Mouse (Mus musculus) heart, embryonic 14.5 days (tissue): ENCODE measurements around the gene Lgals3bp. TPM values are rescaled to one million over a fixed set of nuclear protein-coding genes. Genes with fewer than 3 reads are reported as not detected.
"Not testable (repeated sequence)": the region's sequence is repeated elsewhere in the genome, so short reads cannot be mapped to it uniquely, and the experiment has no call there.

Experiments used
- ATAC-seq: fragments of 200-750 bp; cut with Nextera tagmentation; 2 replicates; pipeline ENCODE4 v1.8.0; 2017; ENCODE audit warnings: low read depth, moderate TSS enrichment; ENCODE audit not compliant: insufficient number of reproducible peaks, insufficient read depth, low FRiP score
- H3K27ac ChIP-seq, 2 experiments: fragments of 200-500 bp in 1 of 2; fragments of 300-500 bp in 1 of 2; sonication (generic) in 1 of 2; replicated peaks in 1 of 2; 2 replicates each; pipeline ENCODE4 v1.5.1; 2012 to 2014; ENCODE audit warnings: low read depth in 2 of 2, low read length in 2 of 2, control low read depth in 1 of 2, mild to moderate bottlenecking in 1 of 2, mixed read lengths in 1 of 2; ENCODE audit not compliant: control insufficient read depth in 1 of 2, insufficient read depth in 1 of 2
- H3K27me3 ChIP-seq: fragments of 300-500 bp; sonication (generic); 2 replicates; pipeline ENCODE4 v1.6.1; 2014; ENCODE audit warnings: mild to moderate bottlenecking, low read length, control low read depth; ENCODE audit not compliant: control insufficient read depth, insufficient read depth
- H3K36me3 ChIP-seq: fragments of 300-500 bp; sonication (generic); 2 replicates; pipeline ENCODE4 v1.6.1; 2014; ENCODE audit warnings: mild to moderate bottlenecking, control low read depth, low read length, mixed read lengths; ENCODE audit not compliant: control insufficient read depth, insufficient read depth
- H3K4me1 ChIP-seq, 2 experiments: fragments of 200-500 bp in 1 of 2; fragments of 300-500 bp in 1 of 2; sonication (generic) in 1 of 2; 2 replicates each; pipeline ENCODE4 v1.6.1; 2012 to 2014; ENCODE audit warnings: low read length in 2 of 2, control low read depth in 1 of 2, mixed read lengths in 1 of 2; ENCODE audit not compliant: control insufficient read depth in 2 of 2, insufficient read depth in 2 of 2
- H3K4me2 ChIP-seq: fragments of 300-500 bp; sonication (generic); 2 replicates; pipeline ENCODE4 v1.6.1; 2014; ENCODE audit warnings: mild to moderate bottlenecking, low read length
- H3K4me3 ChIP-seq, 2 experiments: fragments of 200-500 bp in 1 of 2; fragments of 300-500 bp in 1 of 2; sonication (generic) in 1 of 2; 2 replicates each; pipeline ENCODE4 v1.5.1; 2012 to 2014; ENCODE audit warnings: low read length in 2 of 2, mild to moderate bottlenecking in 2 of 2, control low read depth in 1 of 2, low read depth in 1 of 2, moderate library complexity in 1 of 2; ENCODE audit not compliant: control insufficient read depth in 1 of 2, insufficient read depth in 1 of 2
- H3K9ac ChIP-seq: fragments of 300-500 bp; sonication (generic); 2 replicates; pipeline ENCODE4 v1.6.1; 2014; ENCODE audit warnings: mild to moderate bottlenecking, low read length
- H3K9me3 ChIP-seq: fragments of 300-500 bp; sonication (generic); 2 replicates; pipeline ENCODE4 v1.6.1; 2016; ENCODE audit warnings: low read length, control low read depth; ENCODE audit not compliant: control insufficient read depth
- WGBS: fragments of 180-500 bp; shearing (Covaris S2); extraction: QIAGEN DNeasy Blood & Tissue Kit; methylation state at CpG from one replicate; pipeline ENCODE4 v1.1.7; 2014; 5-methylcytosine and 5-hydroxymethylcytosine counted together
- polyA plus RNA-seq: library from polyadenylated mRNA; unstranded; fragments of >200 nt; fragmentation: Nextera tagmentation; extraction: Ambion mirVana; gene quantifications from 2 replicates; pipeline ENCODE4 v1.2.1, GENCODE M21; 2014

Gene Lgals3bp
- polyA plus RNA-seq, 1 experiment from 2014 or later: 7.2 TPM

DNA sequence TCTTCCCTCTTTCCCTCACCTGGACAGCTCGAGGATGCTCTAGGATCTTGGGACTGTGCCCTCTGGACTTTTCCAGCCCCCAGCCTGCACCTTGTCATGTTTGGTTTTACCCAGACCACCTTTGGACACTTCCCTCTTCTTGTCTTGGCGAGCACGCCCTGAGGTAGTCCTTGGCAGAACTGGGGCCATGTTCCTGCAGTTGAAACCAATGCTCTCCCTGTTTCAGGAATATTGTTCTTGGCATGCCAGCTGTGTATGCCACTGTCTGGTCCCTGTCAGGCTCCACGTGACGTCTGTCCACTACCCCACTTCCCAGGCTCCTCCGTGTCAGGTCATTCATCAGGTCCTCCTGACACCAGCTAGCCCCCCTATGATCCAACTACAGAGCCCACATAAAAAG is 23.2 kb downstream of the Lgals3bp start:
- Histone ChIP-seq H3K4me3 (no peak overlapping the region), H3K36me3 (no peaks in the 10 kb centered on the region), H3K4me1 (peaks cover 3 to 9% of the 10 kb centered on the region in 2 experiments; a peak in 2 of 4 replicates), H3K27ac (no peak overlapping the region), H3K9ac (no peak overlapping the region), H3K9me3 (no peaks in the 10 kb centered on the region), H3K4me2 (no peak overlapping the region), H3K27me3 (no peaks in the 10 kb centered on the region)
- WGBS: 77% methylated on average over 6 of the region's 6 CpGs
- ATAC-seq: no peak

DNA sequence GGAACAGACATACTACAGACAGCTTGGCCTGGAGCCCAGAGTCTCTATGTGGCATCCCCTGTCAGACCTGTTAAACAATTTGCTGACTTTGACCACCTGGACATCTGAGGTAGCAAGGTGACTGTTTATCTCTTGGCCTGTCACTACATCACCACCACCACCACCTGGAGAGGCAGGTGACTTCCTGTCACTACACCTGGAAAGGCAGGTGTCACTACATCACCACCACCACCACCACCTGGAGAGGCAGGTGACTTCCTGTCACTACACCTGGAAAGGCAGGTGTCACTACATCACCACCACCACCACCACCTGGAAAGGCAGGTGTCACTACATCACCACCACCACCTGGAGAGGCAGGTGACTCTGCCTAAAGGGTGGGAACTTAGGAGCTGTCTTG is 25.6 kb downstream of the Lgals3bp start:
- not testable (repeated sequence) for H3K9me3 ChIP-seq, H3K36me3 ChIP-seq, H3K9ac ChIP-seq, H3K4me3 ChIP-seq, ATAC-seq, H3K4me2 ChIP-seq, H3K27ac ChIP-seq, H3K4me1 ChIP-seq, H3K27me3 ChIP-seq

DNA sequence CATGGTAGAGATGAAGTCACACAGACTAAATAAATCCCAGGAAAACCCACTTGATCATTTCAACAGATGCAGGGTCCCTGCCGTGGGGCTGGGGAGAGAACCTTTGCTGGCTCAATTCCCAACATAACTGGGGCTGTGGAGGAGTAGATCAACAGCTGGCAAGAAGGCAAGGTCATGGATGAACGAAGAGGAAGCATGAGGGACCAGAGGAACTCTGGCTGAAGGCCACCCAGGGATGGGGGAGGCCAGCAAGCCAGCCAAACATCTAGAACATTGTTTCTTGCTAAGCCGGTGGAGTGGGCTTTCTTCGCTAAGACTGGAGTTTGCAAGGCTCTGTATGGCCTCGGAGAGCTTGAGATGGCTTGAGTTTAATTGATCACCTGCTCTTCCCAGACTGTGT is 26.0 kb downstream of the Lgals3bp start:
- no peak overlapping the region for H3K4me3 ChIP-seq
- H3K4me1 ChIP-seq: peaks cover 3 to 9% of the 10 kb centered on the region in 2 experiments; a peak in 2 of 4 replicates
- no peaks in the 10 kb centered on the region for H3K9me3 ChIP-seq
- H3K4me2 ChIP-seq: no peak overlapping the region
- no peak overlapping the region for H3K9ac ChIP-seq
- WGBS: 63% methylated on average over 5 of the region's 5 CpGs
- H3K27me3 ChIP-seq: no peaks in the 10 kb centered on the region
- no peak for ATAC-seq
- no peaks in the 10 kb centered on the region for H3K36me3 ChIP-seq
- H3K27ac ChIP-seq: no peak overlapping the region

DNA sequence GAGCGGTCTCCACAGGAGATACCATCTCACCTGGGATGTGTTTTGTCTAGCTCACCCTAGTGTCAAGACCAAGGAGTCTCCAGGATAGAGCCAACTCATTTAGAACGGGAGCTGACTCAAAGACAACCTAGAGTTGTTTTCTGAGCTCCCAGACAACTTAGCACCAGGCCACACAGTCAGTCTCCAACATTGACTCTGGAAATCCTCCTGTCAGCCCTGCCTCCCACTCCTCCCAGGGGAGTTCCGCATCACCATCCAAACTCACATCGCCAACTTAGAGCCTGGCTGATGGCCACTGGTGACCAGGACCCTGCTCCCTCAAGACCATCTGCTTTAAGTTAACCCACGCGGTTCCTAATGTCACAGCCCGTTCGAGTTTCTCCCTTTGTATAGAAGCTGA is 26.4 kb downstream of the Lgals3bp start:
- H3K27me3 ChIP-seq: no peaks in the 10 kb centered on the region
- H3K27ac ChIP-seq: no peak overlapping the region
- ATAC-seq: no peak
- no peak overlapping the region for H3K9ac ChIP-seq
- no peak overlapping the region for H3K4me2 ChIP-seq
- H3K4me3 ChIP-seq: no peak overlapping the region
- H3K9me3 ChIP-seq: no peaks in the 10 kb centered on the region
- WGBS: 82% methylated on average over 8 of the region's 8 CpGs
- H3K36me3 ChIP-seq: no peaks in the 10 kb centered on the region
- peaks cover 3 to 9% of the 10 kb centered on the region in 2 experiments; a peak in 2 of 4 replicates for H3K4me1 ChIP-seq

DNA sequence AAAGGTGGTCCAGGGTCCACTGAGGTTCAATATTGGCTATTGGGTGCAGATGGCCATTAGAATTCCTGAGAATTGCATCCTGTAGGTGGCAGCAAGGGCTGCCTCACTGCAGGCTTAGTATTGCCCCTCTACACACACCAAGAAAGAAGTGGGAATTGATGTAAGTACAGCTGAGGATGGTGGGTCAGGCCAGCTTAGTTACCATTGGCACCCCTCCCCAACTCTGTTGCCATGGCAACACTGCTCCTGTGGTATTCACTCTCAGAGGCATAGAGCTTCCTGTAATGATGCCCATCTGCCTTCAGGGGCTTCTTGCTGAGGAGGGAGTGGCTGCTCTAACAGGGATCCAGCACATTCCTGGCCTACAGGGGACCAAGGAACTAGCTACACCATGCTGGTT is 26.9 kb downstream of the Lgals3bp start:
- Histone ChIP-seq H3K4me1 (peaks cover 3 to 9% of the 10 kb centered on the region in 2 experiments; a peak in 2 of 4 replicates), H3K27ac (no peak overlapping the region), H3K27me3 (no peaks in the 10 kb centered on the region), H3K36me3 (no peaks in the 10 kb centered on the region), H3K9ac (no peak overlapping the region), H3K9me3 (no peaks in the 10 kb centered on the region), H3K4me2 (no peak overlapping the region), H3K4me3 (no peak overlapping the region)
- ATAC-seq: no peak

DNA sequence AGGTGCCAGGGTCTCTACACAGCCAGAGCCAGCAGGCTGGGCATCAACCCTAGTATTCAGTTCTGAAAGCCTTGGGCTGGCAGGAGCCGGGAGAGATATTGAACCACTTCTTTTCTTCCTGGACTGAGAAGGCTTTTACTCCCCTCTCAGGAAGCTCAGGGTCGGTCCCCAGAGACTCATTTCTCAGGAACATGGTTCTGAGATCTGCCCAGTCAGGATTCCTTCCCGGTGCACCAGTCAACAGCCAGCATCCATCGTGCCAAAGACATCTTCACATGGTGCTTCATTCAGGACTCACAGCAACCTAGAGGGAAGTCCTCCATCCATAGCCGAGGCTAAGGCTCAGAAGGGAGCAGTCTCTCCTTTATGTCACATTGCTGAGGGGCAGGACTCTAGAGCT is 27.4 kb downstream of the Lgals3bp start:
- H3K9me3 ChIP-seq: no peaks in the 10 kb centered on the region
- no peak overlapping the region for H3K27ac ChIP-seq
- H3K27me3 ChIP-seq: no peaks in the 10 kb centered on the region
- no peak overlapping the region for H3K4me2 ChIP-seq
- H3K9ac ChIP-seq: no peak overlapping the region
- 60% methylated on average over 5 of the region's 5 CpGs for WGBS
- H3K36me3 ChIP-seq: no peaks in the 10 kb centered on the region
- ATAC-seq: no peak
- no peak overlapping the region for H3K4me3 ChIP-seq
- peaks cover 3 to 9% of the 10 kb centered on the region in 2 experiments; a peak in 2 of 4 replicates for H3K4me1 ChIP-seq

DNA sequence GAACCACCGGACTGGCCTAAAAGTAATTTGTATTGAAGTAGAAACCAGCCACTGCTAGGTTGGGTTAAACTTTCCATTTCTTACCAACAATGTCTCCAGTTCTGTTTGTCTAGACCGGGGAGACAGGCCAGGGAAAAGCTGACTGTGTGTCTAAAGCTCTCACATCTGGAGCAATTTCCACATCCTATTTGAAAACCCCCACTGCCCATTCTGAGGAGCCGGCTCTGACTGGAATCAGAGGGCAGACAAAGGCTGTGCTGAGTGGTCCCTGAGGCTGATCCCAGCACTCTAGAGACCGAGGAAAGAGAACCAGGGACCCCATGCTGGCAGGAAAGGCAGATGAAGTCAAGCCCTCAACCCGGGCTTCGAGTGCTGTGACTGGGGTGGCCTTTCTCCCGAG is 29.3 kb downstream of the Lgals3bp start:
- H3K4me2 ChIP-seq: no peak overlapping the region
- WGBS: 59% methylated on average over 7 of the region's 7 CpGs
- H3K9me3 ChIP-seq: no peaks in the 10 kb centered on the region
- no peak for ATAC-seq
- H3K4me3 ChIP-seq: no peak overlapping the region
- H3K27ac ChIP-seq: no peak overlapping the region
- H3K9ac ChIP-seq: no peak overlapping the region
- H3K4me1 ChIP-seq: peaks cover 3 to 4% of the 10 kb centered on the region in 2 experiments; a peak in 2 of 4 replicates
- no peaks in the 10 kb centered on the region for H3K27me3 ChIP-seq
- no peaks in the 10 kb centered on the region for H3K36me3 ChIP-seq

DNA sequence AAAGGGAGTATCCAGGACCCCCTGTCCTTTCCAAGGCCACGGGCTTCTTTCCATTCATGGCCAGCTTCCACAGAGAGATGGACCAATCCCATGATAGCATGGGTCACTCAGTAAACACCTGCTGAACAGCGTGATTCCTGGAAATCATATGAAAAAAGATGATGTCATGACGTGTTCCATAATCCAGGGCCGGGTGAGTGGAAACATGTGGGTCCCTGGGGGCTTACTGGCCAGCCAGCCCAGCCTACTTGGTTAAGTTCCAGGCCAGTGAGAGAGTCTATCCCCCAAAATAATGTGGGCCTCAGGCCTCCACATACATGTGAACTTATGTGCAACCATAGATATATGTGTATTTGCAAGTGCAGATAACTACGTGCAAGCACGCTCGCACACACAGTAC is 30.0 kb downstream of the Lgals3bp start:
- H3K27ac ChIP-seq: no peak overlapping the region
- H3K4me1 ChIP-seq: peaks cover 3 to 4% of the 10 kb centered on the region in 2 experiments; a peak in 2 of 4 replicates
- H3K9ac ChIP-seq: no peak overlapping the region
- no peak for ATAC-seq
- H3K4me3 ChIP-seq: no peak overlapping the region
- WGBS: 79% methylated on average over 7 of the region's 7 CpGs
- no peaks in the 10 kb centered on the region for H3K36me3 ChIP-seq
- no peaks in the 10 kb centered on the region for H3K27me3 ChIP-seq
- no peaks in the 10 kb centered on the region for H3K9me3 ChIP-seq
- no peak overlapping the region for H3K4me2 ChIP-seq
